Mouse (Mus musculus): ENCODE results near the gene H2-Ob. TPM values are rescaled to one million over a fixed set of nuclear protein-coding genes. Genes with fewer than 3 reads are reported as not detected.

Gene H2-Ob
- total and polyA plus RNA-seq, 2 experiments from 2014 or later, result 0.13 to 0.42 TPM

- Histone ChIP-seq H3K27ac (no peak overlapping the region), H3K9ac (replicated peaks; ENCODE audit: low read length) (no peak overlapping the region), H3K4me2 (ENCODE audit: low read depth, low read length) (no peak overlapping the region), H3K4me1 (ENCODE audit: insufficient read depth, low read length) (no peaks in the 10 kb centered on the region), H3K36me3 (ENCODE audit: insufficient read depth, low read length) (no peaks in the 10 kb centered on the region), H3K27me3 (ENCODE audit: insufficient read depth, low read length) (no peaks in the 10 kb centered on the region), H3K9me3 (ENCODE audit: low read length) (no peaks in the 10 kb centered on the region), H3K4me3 (ENCODE audit: low read length) (no peak overlapping the region)
- no peak for TF ChIP-seq CTCF (IDR thresholded peaks at IDR 0.05; ENCODE audit: low read depth)
- 75% methylated on average over 4 of the region's 4 CpGs for WGBS
- no peak for ATAC-seq
- no peak for DNase-seq (ENCODE audit: low spot score)
Measured at GRCm38 (mm10) chr17:34294249-34294648, 55.5 kb downstream of the H2-Ob start.

- no peak for ATAC-seq
- DNase-seq (ENCODE audit: low spot score), result no peak
- TF ChIP-seq CTCF (IDR thresholded peaks at IDR 0.05; ENCODE audit: low read depth), result no peak
- Histone ChIP-seq H3K4me2 (ENCODE audit: low read depth, low read length) (no peak overlapping the region), H3K9me3 (ENCODE audit: low read length) (no peaks in the 10 kb centered on the region), H3K4me1 (ENCODE audit: insufficient read depth, low read length) (no peaks in the 10 kb centered on the region), H3K9ac (replicated peaks; ENCODE audit: low read length) (no peak overlapping the region), H3K27me3 (ENCODE audit: insufficient read depth, low read length) (no peaks in the 10 kb centered on the region), H3K4me3 (ENCODE audit: low read length) (no peak overlapping the region), H3K27ac (no peak overlapping the region), H3K36me3 (ENCODE audit: insufficient read depth, low read length) (no peaks in the 10 kb centered on the region)
Measured at GRCm38 (mm10) chr17:34295307-34295706, 56.6 kb downstream of the H2-Ob start.

- ATAC-seq (peak; percentile 87), DNase-seq (ENCODE audit: low spot score) (peak; percentile 91)
- Histone ChIP-seq H3K4me2 (ENCODE audit: low read depth, low read length) (peak overlapping the region; percentile 59), H3K4me1 (ENCODE audit: insufficient read depth, low read length) (no peaks in the 10 kb centered on the region), H3K27ac (peak overlapping the region; percentile 51), H3K36me3 (ENCODE audit: insufficient read depth, low read length) (no peaks in the 10 kb centered on the region), H3K4me3 (ENCODE audit: low read length) (peak overlapping the region; percentile 36), H3K9ac (replicated peaks; ENCODE audit: low read length) (peak overlapping the region; percentile 51), H3K27me3 (ENCODE audit: insufficient read depth, low read length) (no peaks in the 10 kb centered on the region), H3K9me3 (ENCODE audit: low read length) (no peaks in the 10 kb centered on the region)
- TF ChIP-seq CTCF (IDR thresholded peaks at IDR 0.05; ENCODE audit: low read depth), result no peak
- WGBS, result 16% methylated on average over 23 of the region's 23 CpGs
Measured at GRCm38 (mm10) chr17:34295891-34296794, 57.4 kb downstream of the H2-Ob start.

GRCm38 (mm10) chr17:34299356-34299755, 60.7 kb downstream of the H2-Ob start:
- Histone ChIP-seq H3K27ac (no peak overlapping the region), H3K4me2 (ENCODE audit: low read depth, low read length) (no peak overlapping the region), H3K36me3 (ENCODE audit: insufficient read depth, low read length) (no peaks in the 10 kb centered on the region), H3K9ac (replicated peaks; ENCODE audit: low read length) (no peak overlapping the region), H3K9me3 (ENCODE audit: low read length) (no peaks in the 10 kb centered on the region), H3K27me3 (ENCODE audit: insufficient read depth, low read length) (no peaks in the 10 kb centered on the region), H3K4me1 (ENCODE audit: insufficient read depth, low read length) (no peaks in the 10 kb centered on the region), H3K4me3 (ENCODE audit: low read length) (no peak overlapping the region)
- WGBS, result 68% methylated on average over 3 of the region's 3 CpGs
- no peak for DNase-seq (ENCODE audit: low spot score)
- no peak for TF ChIP-seq CTCF (IDR thresholded peaks at IDR 0.05; ENCODE audit: low read depth)
- no peak for ATAC-seq

- 96% methylated on average over 8 of the region's 8 CpGs for WGBS
- no peak overlapping the region for H3K27ac ChIP-seq
Measured at GRCm38 (mm10) chr17:34300071-34300470, 61.4 kb downstream of the H2-Ob start.

GRCm38 (mm10) chr17:34300691-34301566, 62.2 kb downstream of the H2-Ob start:
- no peak for DNase-seq (ENCODE audit: low spot score)
- TF ChIP-seq CTCF (IDR thresholded peaks at IDR 0.05; ENCODE audit: low read depth), result no peak
- H3K9ac ChIP-seq (replicated peaks; ENCODE audit: low read length), result no peak overlapping the region
- no peak overlapping the region for H3K27ac ChIP-seq
- H3K4me2 ChIP-seq (ENCODE audit: low read depth, low read length), result no peak overlapping the region
- H3K27me3 ChIP-seq (ENCODE audit: insufficient read depth, low read length), result no peaks in the 10 kb centered on the region
- no peaks in the 10 kb centered on the region for H3K36me3 ChIP-seq (ENCODE audit: insufficient read depth, low read length)
- no peaks in the 10 kb centered on the region for H3K9me3 ChIP-seq (ENCODE audit: low read length)
- no peaks in the 10 kb centered on the region for H3K4me1 ChIP-seq (ENCODE audit: insufficient read depth, low read length)
- H3K4me3 ChIP-seq (ENCODE audit: low read length), result no peak overlapping the region
- ATAC-seq, result no peak
- 76% methylated on average over 23 of the region's 23 CpGs for WGBS

More at GRCm38 (mm10) chr17:34300071-34300470, 61.4 kb downstream of the H2-Ob start:
- TF ChIP-seq CTCF (IDR thresholded peaks at IDR 0.05; ENCODE audit: low read depth), result no peak
- Histone ChIP-seq H3K4me2 (ENCODE audit: low read depth, low read length) (no peak overlapping the region), H3K9me3 (ENCODE audit: low read length) (no peaks in the 10 kb centered on the region), H3K9ac (replicated peaks; ENCODE audit: low read length) (no peak overlapping the region), H3K36me3 (ENCODE audit: insufficient read depth, low read length) (no peaks in the 10 kb centered on the region), H3K4me3 (ENCODE audit: low read length) (no peak overlapping the region), H3K27me3 (ENCODE audit: insufficient read depth, low read length) (no peaks in the 10 kb centered on the region), H3K4me1 (ENCODE audit: insufficient read depth, low read length) (no peaks in the 10 kb centered on the region)
- no peak for DNase-seq (ENCODE audit: low spot score)
- no peak for ATAC-seq

Data from hindbrain, postnatal 0 days (tissue).